Mouse (Mus musculus) C2C12 (cell line): ENCODE measurements around the gene Thbs3. TPM values are rescaled to one million over a fixed set of nuclear protein-coding genes. Genes with fewer than 3 reads are reported as not detected.

Experiments
- H3K27me3 ChIP-seq: one replicate; pipeline ENCODE4 v1.6.1; 2011; ENCODE audit not compliant: control insufficient read depth, insufficient read depth, insufficient read length
- H3K36me3 ChIP-seq: one replicate; pipeline ENCODE4 v1.6.1; 2011; ENCODE audit not compliant: control insufficient read depth, insufficient read depth
- H3K4me3 ChIP-seq: one replicate; pipeline ENCODE4 v1.5.1; 2011; ENCODE audit warnings: mild to moderate bottlenecking, control low read depth; ENCODE audit not compliant: poor library complexity, insufficient read depth, severe bottlenecking
- H3K79me2 ChIP-seq: one replicate; pipeline ENCODE4 v1.6.1; 2011; ENCODE audit not compliant: control insufficient read depth, insufficient read depth
- H3K79me3 ChIP-seq: one replicate; pipeline ENCODE4 v1.6.1; 2011; ENCODE audit warnings: low read depth, control low read depth
- H3ac ChIP-seq: one replicate; pipeline ENCODE3; 2011; ENCODE audit warnings: low read depth; ENCODE audit not compliant: control insufficient read depth, insufficient read length
- CEBPB ChIP-seq: IDR thresholded peaks from one replicate; pipeline ENCODE4 v1.6.1; 2011; ENCODE audit warnings: low read depth, mild to moderate bottlenecking, control low read depth, moderate library complexity
- CTCF ChIP-seq: IDR thresholded peaks from one replicate; pipeline ENCODE4 v1.5.1; 2011; ENCODE audit not compliant: control insufficient read depth, insufficient read depth, insufficient read length
- FOSL1 ChIP-seq: IDR thresholded peaks from one replicate; pipeline ENCODE4 v1.8.0; 2011; ENCODE audit warnings: mild to moderate bottlenecking, low read length; ENCODE audit not compliant: poor library complexity, insufficient read depth, severe bottlenecking
- MAX ChIP-seq: IDR thresholded peaks from one replicate; pipeline ENCODE4 v1.6.1; 2011; ENCODE audit warnings: mild to moderate bottlenecking, control low read depth
- MYOD1 ChIP-seq: IDR thresholded peaks from one replicate; pipeline ENCODE4 v1.6.1; 2011; ENCODE audit warnings: low read depth; ENCODE audit not compliant: control insufficient read depth, insufficient read length
- MYOG ChIP-seq: IDR thresholded peaks from one replicate; pipeline ENCODE4 v1.6.1; 2011; ENCODE audit not compliant: control insufficient read depth, insufficient read length; ENCODE audit errors: extremely low read depth
- USF1 ChIP-seq: IDR thresholded peaks from one replicate; pipeline ENCODE4 v1.6.1; 2011; ENCODE audit warnings: low read depth, mild to moderate bottlenecking, control low read depth, moderate library complexity
- polyA plus RNA-seq: library from polyadenylated mRNA; unstranded; fragments of >200 nt; fragmentation: generic; extraction: Trizol; gene quantifications from one replicate; pipeline ENCODE4 v1.2.1, GENCODE M21; 2012; ENCODE audit warnings: missing spikeins

The Thbs3 gene
- polyA plus RNA-seq, 1 experiment = 9.1 TPM

DNA sequence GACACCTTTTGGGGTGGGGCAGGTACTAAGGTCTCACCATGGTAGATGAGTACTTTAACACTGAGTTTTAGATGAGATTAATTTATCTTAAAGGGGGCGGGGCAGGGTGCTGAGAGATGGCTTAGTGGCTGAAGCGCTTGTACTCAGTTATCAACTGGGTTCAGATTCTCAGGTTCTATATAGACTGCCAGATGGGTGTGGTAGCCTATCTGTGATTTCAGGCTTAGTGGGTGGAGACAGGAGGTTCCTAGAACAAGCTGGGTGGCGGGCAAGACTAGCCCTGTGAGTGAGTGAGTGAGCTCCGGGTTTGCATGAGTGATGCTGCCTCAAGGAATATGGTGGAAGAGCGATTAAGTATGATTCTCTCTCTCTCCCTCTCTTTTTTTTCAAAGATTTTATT lies 40.0 kb downstream of the Thbs3 start:
- Histone ChIP-seq H3K79me3 (no peaks in the 10 kb centered on the region), H3ac (no peak overlapping the region), H3K79me2 (no peaks in the 10 kb centered on the region), H3K27me3 (no peaks in the 10 kb centered on the region), H3K36me3 (no peaks in the 10 kb centered on the region), H3K4me3 (no peak overlapping the region)
- TF ChIP-seq CTCF = no peak
- TF ChIP-seq CEBPB = no peak
- no peak for TF ChIP-seq MYOG
- no peak for TF ChIP-seq USF1
- no peak for TF ChIP-seq MYOD1
- no peak for TF ChIP-seq MAX
- TF ChIP-seq FOSL1 = no peak

DNA sequence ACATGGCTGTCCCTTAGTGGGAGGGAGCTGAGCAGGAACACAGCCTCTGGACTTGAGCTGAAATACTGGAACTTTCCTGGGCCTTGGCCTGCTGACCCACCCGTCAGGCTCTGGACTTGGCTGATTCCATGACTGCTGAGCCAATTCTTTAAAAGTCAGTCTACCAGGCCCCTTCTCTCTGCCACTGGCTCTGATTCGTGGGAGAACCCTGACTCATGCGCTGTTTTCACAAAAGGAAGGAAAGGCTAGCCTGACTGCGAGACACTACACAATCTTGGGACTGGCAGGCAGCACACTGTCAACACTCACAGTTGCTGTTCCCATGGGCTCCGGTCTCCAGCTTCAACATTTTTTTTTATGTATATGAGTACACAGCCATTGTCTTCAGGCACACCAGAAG lies 41.2 kb downstream of the Thbs3 start:
- Histone ChIP-seq H3ac (no peak overlapping the region), H3K36me3 (no peaks in the 10 kb centered on the region), H3K79me3 (no peaks in the 10 kb centered on the region), H3K79me2 (no peaks in the 10 kb centered on the region), H3K4me3 (no peak overlapping the region), H3K27me3 (no peaks in the 10 kb centered on the region)
- TF ChIP-seq USF1 = no peak
- TF ChIP-seq MYOG = no peak
- TF ChIP-seq MYOD1 = no peak
- TF ChIP-seq MAX = no peak

DNA sequence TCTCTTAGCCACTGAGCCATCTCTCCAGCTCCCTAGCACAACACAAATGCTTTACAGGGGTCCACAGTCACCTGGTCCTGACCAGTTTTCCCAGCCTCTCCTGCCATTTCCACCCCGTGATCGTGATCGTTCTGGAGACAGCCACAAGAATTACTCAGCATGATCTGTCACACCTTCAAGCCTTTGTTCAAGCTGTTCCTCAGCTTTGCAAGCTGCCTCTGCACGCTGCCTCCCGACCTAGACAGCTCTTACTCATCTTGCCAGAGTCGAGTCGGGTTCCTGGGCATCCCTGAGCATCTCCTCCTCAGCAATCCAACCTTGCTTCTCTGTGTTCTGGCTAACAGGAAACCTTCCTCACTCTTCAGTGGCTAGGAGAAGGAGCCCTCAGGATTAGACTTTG lies 44.1 kb downstream of the Thbs3 start, which contains the start of gene Dpm3:
Gene Dpm3, plus strand, starts transcription at position 283 of the 400 bp plus-strand sequence.
- H3K79me3 ChIP-seq = no peaks in the 10 kb centered on the region
- TF ChIP-seq MYOG = no peak
- TF ChIP-seq MAX = no peak
- TF ChIP-seq FOSL1 = no peak
- TF ChIP-seq USF1 = no peak
- TF ChIP-seq CEBPB = no peak
- TF ChIP-seq CTCF = no peak
- TF ChIP-seq MYOD1 = no peak
- H3ac ChIP-seq = no peak within 1 kb of the TSS

DNA sequence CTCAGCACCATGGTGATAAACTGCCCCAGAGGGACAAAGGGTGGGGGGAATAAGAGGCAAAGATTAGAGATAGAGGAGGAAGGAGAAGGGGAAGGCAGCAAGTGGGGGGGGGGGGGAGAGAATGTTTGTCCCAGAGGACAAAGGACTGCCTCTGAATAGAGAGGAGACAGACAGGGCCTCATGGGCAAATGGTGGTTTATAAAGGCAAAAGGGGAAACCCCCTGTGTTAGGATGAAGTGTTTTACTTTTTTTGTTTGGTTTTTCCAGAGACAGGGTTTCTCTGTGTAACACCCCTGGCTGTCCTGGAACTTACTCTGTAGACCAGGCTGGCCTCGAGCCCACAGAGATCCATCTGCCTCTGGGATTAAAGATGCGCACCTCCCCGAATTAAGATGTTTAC lies 45.2 kb downstream of the Thbs3 start:
- H3K4me3 ChIP-seq = no peak overlapping the region
- TF ChIP-seq MYOG (no peak), MYOD1 (no peak), USF1 (no peak), CEBPB (no peak), FOSL1 (no peak), CTCF (no peak), MAX (no peak)
- H3K79me2 ChIP-seq = no peaks in the 10 kb centered on the region
- no peak overlapping the region for H3ac ChIP-seq
- H3K79me3 ChIP-seq = no peaks in the 10 kb centered on the region
- no peaks in the 10 kb centered on the region for H3K36me3 ChIP-seq
- no peaks in the 10 kb centered on the region for H3K27me3 ChIP-seq

More for the DNA sequence above, 44.1 kb downstream of the Thbs3 start, which contains the start of gene Dpm3:
- Histone ChIP-seq H3K27me3 (no peaks in the 10 kb centered on the region), H3K79me2 (no peaks in the 10 kb centered on the region), H3K36me3 (no peaks in the 10 kb centered on the region), H3K4me3 (no peak within 1 kb of the TSS)

DNA sequence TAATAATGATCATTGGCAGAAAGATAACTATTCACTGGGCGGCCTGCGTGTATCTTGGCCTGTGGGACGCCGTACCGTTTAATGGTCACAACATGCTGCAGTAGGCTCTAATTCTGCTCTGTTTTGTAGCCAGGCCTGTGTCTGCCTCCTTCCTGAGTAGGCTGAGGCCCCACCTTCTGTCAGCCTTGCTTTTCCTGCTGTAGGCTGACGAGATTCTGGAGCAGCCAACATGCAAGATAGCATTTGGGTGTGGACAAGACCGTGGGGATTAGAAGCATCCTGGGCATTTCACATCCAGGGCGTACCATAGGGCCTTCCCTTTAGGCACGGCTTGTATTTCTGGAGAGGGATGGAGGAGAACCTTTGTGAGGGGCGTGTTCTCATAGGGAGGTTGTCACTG lies 47.4 kb downstream of the Thbs3 start:
- Histone ChIP-seq H3K27me3 (no peaks in the 10 kb centered on the region), H3ac (no peak overlapping the region), H3K4me3 (no peak overlapping the region), H3K36me3 (no peaks in the 10 kb centered on the region), H3K79me2 (peaks cover 11% of the 10 kb centered on the region), H3K79me3 (peaks cover 6% of the 10 kb centered on the region)
- TF ChIP-seq USF1 (no peak), FOSL1 (no peak), MYOG (no peak), CEBPB (no peak), MYOD1 (no peak), MAX (no peak), CTCF (no peak)

DNA sequence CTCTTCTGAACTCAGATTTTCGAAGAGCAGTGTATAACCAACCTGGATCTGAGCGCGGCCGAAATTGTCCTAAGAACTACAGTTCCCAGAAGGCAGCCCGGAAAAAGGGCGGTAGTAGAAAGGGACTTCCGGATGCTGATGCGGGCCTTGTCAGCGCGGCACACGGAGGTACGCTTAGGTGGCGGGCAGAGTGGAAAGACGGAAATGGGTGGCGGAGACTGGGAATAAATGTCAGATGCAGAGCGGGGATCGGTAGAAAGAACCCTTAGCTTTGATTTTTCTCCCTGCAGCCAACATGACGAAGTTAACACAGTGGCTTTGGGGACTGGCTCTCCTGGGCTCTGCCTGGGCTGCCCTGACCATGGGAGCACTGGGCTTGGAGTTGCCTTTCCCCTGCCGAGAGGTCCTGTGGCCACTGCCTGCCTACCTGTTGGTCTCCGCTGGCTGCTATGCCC lies 51.5 kb downstream of the Thbs3 start:
- Histone ChIP-seq H3K79me3 (peaks cover 8% of the 10 kb centered on the region), H3K36me3 (peaks cover 7% of the 10 kb centered on the region), H3K4me3 (peak overlapping the region; percentile 62), H3ac (peak overlapping the region; percentile 79), H3K27me3 (no peaks in the 10 kb centered on the region), H3K79me2 (peaks cover 36% of the 10 kb centered on the region)
- TF ChIP-seq USF1 (no peak), MYOD1 (no peak), FOSL1 (no peak), CEBPB (no peak), MYOG (no peak), CTCF (no peak), MAX (no peak)
